Mouse (Mus musculus): ENCODE results near the gene Noa1. TPM values are rescaled to one million over a fixed set of nuclear protein-coding genes. Genes with fewer than 3 reads are reported as not detected.

The Noa1 gene
- total RNA-seq, 1 experiment from 2014 or later, result 28.7 TPM

DNA sequence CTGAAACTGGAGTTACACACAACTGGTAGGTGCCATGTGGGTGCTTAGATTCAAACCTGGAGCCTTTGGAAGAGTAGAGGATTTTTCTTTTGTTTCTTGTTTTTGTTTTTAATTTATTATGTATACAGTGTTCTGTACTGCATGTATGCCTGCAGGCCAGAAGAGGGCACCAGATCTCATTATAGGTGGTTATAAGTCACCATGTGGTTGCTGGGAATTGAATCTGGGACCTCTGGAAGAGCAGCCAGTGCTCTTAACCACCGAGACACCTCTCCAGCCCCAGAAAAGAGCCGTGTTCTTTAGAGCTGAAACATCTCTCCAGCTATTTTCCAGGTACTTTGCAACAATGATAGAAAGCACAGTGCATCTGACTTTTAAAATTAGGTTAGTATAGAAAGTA is 19.3 kb downstream of the Noa1 start:
- no peak for DNase-seq

DNA sequence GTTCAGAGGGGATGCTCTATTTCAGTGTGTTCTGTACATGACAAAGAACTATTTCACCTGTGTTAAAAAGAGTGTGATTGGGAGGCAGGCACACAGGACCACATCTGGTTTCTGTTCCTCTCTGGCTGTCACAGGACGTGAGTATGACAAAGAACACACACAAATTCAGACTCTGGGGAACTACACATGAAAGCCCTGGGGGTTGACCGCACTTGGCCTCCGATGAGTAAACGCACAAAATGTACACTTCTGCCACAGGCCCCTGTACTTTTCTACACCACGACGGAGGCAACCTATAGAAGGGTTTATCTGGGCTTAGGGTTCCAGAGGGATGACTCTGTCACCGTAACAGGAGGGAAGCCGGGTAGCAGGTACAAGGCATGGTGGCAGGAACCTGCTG is 20.2 kb downstream of the Noa1 start:
- no peak for DNase-seq

DNA sequence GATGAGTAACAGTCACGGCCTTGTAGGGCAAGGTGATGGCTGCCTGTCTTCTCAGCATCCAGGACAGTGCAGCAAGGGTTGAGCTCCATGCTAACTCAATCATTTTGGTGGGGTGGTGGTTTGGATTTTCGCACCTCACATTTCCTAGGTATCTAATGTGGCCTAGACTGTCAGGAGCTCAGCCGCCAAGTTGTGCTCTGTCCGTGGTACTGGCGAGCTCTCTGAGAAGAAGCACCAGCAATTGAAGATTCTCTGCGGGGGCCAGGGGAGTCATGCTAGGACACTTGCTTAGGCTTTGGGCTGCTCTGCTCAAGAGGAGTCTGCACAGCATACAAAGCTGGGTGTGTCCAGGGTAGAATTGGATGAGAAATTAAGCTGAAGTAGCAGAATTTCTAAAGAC is 22.0 kb downstream of the Noa1 start:
- no peak for DNase-seq

DNA sequence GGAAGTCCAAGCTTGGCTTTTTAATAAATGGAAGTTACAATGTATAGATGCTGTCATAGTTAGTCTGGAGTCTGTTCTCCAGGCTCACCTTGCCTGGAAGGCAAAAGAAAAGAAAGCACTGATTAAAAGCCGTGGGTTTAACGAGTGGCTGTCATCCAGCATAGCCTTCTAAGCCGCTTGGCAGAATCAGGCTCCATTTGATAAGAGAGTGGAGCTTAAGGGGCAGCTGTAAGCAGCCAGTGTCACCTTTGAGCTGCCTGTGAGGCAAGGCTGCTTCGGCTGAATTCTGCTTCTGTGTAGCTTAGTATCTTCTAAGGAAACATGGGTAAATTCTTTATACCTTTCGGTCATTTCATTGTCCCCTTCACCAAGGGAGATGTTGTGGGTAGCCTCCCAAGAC is 23.0 kb downstream of the Noa1 start:
- no peak for DNase-seq

DNA sequence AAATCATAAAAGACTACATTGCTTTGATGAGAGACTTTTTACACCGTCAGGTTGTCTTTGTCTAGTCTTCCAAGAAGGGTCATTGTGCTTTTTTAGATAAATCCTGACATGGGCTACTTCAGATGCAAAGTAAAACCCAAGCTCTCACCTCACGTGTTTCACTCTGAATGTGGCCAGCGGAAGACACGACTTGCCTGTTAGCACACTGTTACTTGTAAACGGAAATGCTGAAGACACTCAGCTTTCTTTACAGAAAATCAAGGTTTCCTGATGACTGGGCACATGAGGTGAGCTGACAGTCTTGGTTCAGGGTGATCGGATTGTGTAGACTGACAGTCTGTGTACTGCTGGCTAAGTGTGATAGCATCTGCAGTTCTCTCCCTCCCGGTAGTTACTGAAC is 24.2 kb downstream of the Noa1 start:
- DNase-seq, result no peak

DNA sequence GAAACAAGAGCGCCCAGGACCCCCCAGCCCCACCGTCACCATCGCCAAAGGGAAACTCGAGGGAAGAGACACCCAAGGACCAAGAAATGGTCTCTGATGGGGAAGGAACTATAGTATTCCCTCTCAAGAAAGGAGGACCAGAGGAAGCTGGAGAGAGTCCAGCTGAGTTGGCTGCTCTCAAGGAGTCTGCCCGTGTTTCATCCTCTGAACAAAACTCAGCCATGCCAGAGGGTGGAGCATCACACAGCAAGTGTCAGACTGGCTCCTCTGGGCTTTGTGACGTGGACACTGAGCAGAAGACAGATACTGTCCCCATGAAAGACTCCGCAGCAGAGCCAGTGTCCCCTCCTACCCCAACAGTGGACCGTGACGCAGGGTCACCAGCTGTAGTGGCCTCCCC is 27.6 kb downstream of the Noa1 start:
- DNase-seq, result no peak

- DNase-seq, result no peak
Observed at GRCm38 (mm10) chr5:77281518-77282174, 28.2 kb downstream of the Noa1 start.

- no peak for DNase-seq
Observed at GRCm38 (mm10) chr5:77277204-77277603, 32.7 kb downstream of the Noa1 start.

DNA sequence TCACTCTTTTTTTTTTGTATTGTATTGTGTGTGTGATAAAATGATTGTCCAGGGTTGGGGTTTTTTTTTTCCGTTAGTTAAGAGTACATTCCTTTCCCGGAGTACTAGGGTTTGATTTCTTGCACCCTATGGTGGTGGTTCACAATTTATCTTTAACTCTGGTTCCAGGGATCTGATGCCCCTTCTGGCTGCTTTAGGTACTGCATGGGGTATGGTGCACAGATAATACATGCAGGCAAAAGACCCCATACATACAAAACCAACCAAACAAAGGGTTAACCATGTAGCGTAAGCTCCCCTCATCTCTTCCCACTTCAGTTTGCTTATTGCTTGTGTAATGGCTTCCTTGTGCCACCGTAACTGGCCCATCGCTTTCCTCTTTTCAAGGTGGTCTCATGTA is 33.9 kb downstream of the Noa1 start:
- peak; percentile 18 for DNase-seq

DNA sequence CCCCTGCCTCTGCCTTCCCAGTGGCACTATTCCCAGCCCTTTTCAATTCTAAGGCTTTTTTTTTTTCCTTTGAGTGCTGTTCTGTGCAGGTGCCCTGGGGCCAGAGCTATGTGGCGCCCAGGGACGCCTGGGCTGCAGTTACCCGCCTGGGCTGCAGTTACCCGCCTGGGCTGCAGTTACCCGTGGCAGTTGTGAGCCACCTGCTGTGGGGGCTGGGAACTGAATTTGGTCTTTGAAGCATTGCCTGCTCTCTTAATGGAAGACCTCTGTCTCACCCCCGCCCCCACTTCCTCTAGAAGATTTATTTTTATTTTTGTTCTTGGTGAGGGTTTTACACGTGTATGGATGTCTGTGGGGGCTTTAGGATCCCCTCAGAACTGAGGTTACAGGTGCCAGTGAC is 36.7 kb downstream of the Noa1 start:
- DNase-seq, result no peak

- no peak for DNase-seq
Observed at GRCm38 (mm10) chr5:77269399-77269798, 40.5 kb downstream of the Noa1 start.

DNA sequence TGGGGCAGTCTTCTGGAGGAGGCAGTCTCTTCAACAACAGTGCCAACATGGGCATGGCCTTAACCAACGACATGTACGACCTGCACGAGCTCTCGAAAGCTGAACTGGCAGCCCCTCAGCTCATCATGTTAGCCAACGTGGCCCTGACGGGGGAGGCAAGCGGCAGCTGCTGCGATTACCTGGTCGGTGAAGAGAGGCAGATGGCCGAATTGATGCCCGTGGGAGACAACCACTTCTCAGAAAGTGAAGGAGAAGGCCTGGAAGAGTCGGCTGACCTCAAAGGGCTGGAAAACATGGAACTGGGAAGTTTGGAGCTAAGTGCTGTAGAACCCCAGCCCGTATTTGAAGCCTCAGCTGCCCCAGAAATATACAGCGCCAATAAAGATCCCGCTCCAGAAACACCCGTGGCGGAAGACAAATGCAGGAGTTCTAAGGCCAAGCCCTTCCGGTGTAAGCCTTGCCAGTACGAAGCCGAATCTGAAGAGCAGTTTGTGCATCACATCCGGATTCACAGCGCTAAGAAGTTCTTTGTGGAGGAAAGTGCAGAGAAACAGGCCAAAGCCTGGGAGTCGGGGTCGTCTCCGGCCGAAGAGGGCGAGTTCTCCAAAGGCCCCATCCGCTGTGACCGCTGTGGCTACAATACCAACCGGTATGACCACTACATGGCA is 41.8 kb downstream of the Noa1 start:
- no peak for DNase-seq

GRCm38 (mm10) chr5:77267441-77267840 is 42.4 kb downstream of the Noa1 start:
- no peak for DNase-seq

- no peak for DNase-seq
Observed at GRCm38 (mm10) chr5:77266886-77267401, 42.9 kb downstream of the Noa1 start.

GRCm38 (mm10) chr5:77266066-77266885 is 43.6 kb downstream of the Noa1 start:
- peak; percentile 70 for DNase-seq

- peak; percentile 82 for DNase-seq
Observed at GRCm38 (mm10) chr5:77265671-77266065, 44.2 kb downstream of the Noa1 start.

DNA sequence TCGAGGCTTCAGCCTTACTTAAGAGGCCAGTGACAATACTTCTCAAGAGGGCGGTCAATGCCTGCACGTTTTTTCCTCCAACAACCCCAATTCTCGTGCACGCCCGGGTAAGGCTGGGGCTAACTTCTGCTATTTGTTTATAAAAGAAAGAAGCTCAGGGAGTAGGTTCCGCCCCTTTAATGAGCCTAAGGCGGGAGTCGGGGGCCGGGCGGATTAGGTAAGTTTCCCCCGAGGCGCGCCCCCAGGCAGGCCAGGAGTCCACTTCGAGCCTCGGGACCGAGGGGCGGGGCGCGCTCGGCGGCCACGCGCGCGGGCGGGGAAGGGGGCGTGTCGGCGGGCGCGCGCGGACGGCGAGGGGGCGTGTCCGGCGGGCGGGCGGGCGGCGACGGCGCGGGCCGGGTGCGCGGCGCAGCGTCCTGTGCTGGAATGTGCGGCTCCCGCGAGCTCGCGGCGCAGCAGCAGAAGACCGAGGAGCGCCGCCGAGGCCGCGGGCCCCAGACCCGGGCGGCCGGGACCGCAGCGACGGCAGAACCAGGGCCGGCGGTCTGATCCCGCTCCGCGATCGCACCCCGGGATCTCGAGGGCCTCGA is 44.7 kb downstream of the Noa1 start, which contains the start of gene Rest:
TSS of gene Rest (plus strand) at position 411 of the 590 bp plus-strand sequence.
- DNase-seq, result peak; percentile 89

GRCm38 (mm10) chr5:77262105-77262504 is 47.8 kb downstream of the Noa1 start:
- DNase-seq, result no peak

- DNase-seq, result no peak
Observed at GRCm38 (mm10) chr5:77261137-77261536, 48.7 kb downstream of the Noa1 start.

- no peak for DNase-seq
Observed at GRCm38 (mm10) chr5:77260141-77260540, 49.7 kb downstream of the Noa1 start.

GRCm38 (mm10) chr5:77259315-77259714 is 50.6 kb downstream of the Noa1 start:
- no peak for DNase-seq

- DNase-seq, result no peak
Observed at GRCm38 (mm10) chr5:77257603-77258002, 52.3 kb downstream of the Noa1 start.

DNA sequence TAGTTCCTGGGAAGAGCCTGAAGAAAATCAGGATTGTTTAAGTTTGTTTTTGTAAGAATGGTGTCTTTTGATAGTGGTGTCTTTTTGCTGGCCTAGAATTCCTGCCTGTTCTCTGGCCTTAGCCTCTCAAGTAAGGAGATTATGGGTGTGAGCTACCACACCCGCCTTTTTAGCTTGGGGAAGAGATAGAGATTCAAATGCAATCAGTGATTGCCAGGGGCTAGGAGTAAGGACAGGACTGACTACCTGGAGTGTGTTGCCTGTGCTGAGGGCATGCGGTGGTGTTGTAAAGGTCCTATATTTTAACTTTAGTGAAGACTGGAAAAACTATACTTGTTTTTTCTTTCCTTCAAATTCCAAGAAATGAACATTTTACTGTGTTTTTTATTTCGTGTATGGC is 55.5 kb downstream of the Noa1 start:
- DNase-seq, result no peak

Measured in adrenal gland, postnatal 25 days (tissue).